10 mouse cellular contexts compared by ENCODE assay signal in the genomic region with DNA sequence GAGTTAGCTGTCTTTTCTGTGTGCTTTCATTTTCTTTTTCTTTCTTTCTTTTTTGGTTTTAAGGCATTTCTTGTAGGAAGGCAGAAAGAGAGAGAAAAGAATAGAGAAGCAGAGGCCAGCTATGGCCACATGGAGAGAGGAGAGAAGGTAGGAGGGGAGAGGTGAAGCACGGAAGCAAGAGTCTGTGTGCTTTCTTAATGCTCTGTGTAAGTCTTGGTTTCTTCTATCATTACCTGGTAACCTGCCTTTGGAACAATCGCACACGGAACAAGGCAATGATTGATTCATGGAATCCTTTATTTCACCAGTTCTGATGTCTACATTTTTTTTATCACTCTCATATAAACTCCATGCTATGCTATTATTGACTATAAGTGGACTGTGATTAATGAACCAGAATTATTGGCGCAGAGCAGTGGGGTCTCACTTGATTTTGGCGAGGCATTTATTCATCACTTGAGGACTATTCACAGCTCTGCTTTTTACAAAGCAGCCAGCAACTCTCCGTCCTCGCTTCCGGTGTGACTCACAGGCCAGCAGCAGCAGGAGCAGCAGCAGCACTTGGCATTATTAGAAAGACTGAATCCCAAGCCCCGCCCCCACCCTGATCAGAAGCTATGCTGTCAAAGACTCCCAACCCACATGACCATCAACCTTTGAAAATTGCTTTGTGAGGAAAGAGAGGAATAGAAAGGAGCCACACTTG.
DNase-seq lines count a peak whose midpoint lies in the region; ATAC-seq and TF ChIP-seq lines count a peak whose summit lies in the region.
"Had no signal": no experiment of that assay in that cellular context is flagged by ENCODE, and none has a peak within 500 bp of the region (broad histone marks: within the 10 kb centered on the region; RNA-seq: fewer than 3 reads in every experiment).

No protein-coding gene starts in this region.

- no peaks in the 10 kb centered on the region for H3K9me3 ChIP-seq in forebrain, embryonic 13.5 days (replicated peaks)
- H3K9me3 ChIP-seq in midbrain, embryonic 16.5 days (replicated peaks; ENCODE audit: control insufficient read depth, low read length, poor library complexity, severe bottlenecking), result no peaks in the 10 kb centered on the region
- H3K9me3 ChIP-seq: megakaryocyte, embryonic 14.5 days had no signal

- H3K4me3 ChIP-seq in forebrain, embryonic 13.5 days, result peak overlapping the region; percentile 13; the same call in 1 of the 2 replicates
- H3K4me3 ChIP-seq in midbrain, embryonic 16.5 days (ENCODE audit: low read depth, low read length), result no peak overlapping the region
- no peak overlapping the region for H3K4me3 ChIP-seq in thymus, adult 2 months (ENCODE audit: control insufficient read depth, insufficient read depth, low read length)
- H3K4me3 ChIP-seq: megakaryocyte, embryonic 14.5 days had no signal

- no peak for TF ChIP-seq CTCF in thymus, adult 2 months (IDR thresholded peaks at IDR 0.05; ENCODE audit: borderline replicate concordance, control insufficient read depth, extremely low read depth, insufficient read depth, low read length, poor library complexity)

- WGBS in forebrain, embryonic 13.5 days, result 22% methylated on average over 9 of the region's 9 CpGs
- WGBS in midbrain, embryonic 16.5 days, result 21% methylated on average over 9 of the region's 9 CpGs
- 79% methylated on average over 9 of the region's 9 CpGs for WGBS in thymus, adult 2 months

- no peaks in the 10 kb centered on the region for H3K27me3 ChIP-seq in forebrain, embryonic 13.5 days
- H3K27me3 ChIP-seq in midbrain, embryonic 16.5 days (ENCODE audit: control insufficient read depth, insufficient read depth, low read depth, low read length), result no peaks in the 10 kb centered on the region
- no peaks in the 10 kb centered on the region for H3K27me3 ChIP-seq in thymus, adult 2 months (ENCODE audit: control insufficient read depth, insufficient read depth, low read length)
- H3K27me3 ChIP-seq: CH12.LX; megakaryocyte, embryonic 14.5 days had no signal

- H3K4me2 ChIP-seq in forebrain, embryonic 13.5 days, result peak overlapping the region; percentile 41
- H3K4me2 ChIP-seq in midbrain, embryonic 16.5 days (ENCODE audit: low read length), result peak overlapping the region; percentile 33

- H3K4me1 ChIP-seq in forebrain, embryonic 13.5 days, result peaks cover 14% of the 10 kb centered on the region
- peaks cover 13% of the 10 kb centered on the region for H3K4me1 ChIP-seq in midbrain, embryonic 16.5 days (ENCODE audit: control insufficient read depth, insufficient read depth, low read length)
- H3K4me1 ChIP-seq in thymus, adult 2 months (replicated peaks; ENCODE audit: control insufficient read depth, insufficient read depth, low read length), result no peaks in the 10 kb centered on the region
- H3K4me1 ChIP-seq: megakaryocyte, embryonic 14.5 days had no signal

- H3K27ac ChIP-seq in forebrain, embryonic 13.5 days, result peak overlapping the region; percentile 38; the same call in 1 of the 2 replicates
- H3K27ac ChIP-seq in midbrain, embryonic 16.5 days (ENCODE audit: low read length), result peak overlapping the region; percentile 62
- no peak overlapping the region for H3K27ac ChIP-seq in thymus, adult 2 months (ENCODE audit: control insufficient read depth, insufficient read depth, low read length)

- no peak for TF ChIP-seq POLR2A in thymus, adult 2 months (IDR thresholded peaks at IDR 0.05; ENCODE audit: control insufficient read depth, extremely low read depth, insufficient read depth, low read length, poor library complexity)

- no peak overlapping the region for H3K9ac ChIP-seq in forebrain, embryonic 13.5 days
- H3K9ac ChIP-seq in midbrain, embryonic 16.5 days (ENCODE audit: low read depth, low read length), result no peak overlapping the region

- H3K36me3 ChIP-seq in forebrain, embryonic 13.5 days (ENCODE audit: poor library complexity, severe bottlenecking), result no peaks in the 10 kb centered on the region
- H3K36me3 ChIP-seq in midbrain, embryonic 16.5 days (ENCODE audit: control insufficient read depth, insufficient read depth, low read length), result no peaks in the 10 kb centered on the region
- no peaks in the 10 kb centered on the region for H3K36me3 ChIP-seq in thymus, adult 2 months (ENCODE audit: control insufficient read depth, insufficient read depth, low read length)

- no peak for DNase-seq in frontal cortex, postnatal 25 days (ENCODE audit: low spot score in 2 of 2)
- peak; percentile 94 for DNase-seq in Muller cell, postnatal 12 days (ENCODE audit: inconsistent ontology term)
- DNase-seq in urinary bladder, adult 2 months (ENCODE audit: low spot score), result no peak
- no peak for DNase-seq in thymus, adult 2 months
- no peak for DNase-seq in heart, adult 9 months (ENCODE audit: low spot score in 2 of 2)

- ATAC-seq in frontal cortex, adult (ENCODE audit: low TSS enrichment), result peak; percentile 66; the same call in 1 of the 2 replicates
- peak; percentile 94 for ATAC-seq in forebrain, embryonic 13.5 days
- peak; percentile 96 for ATAC-seq in midbrain, embryonic 16.5 days
